Mouse (Mus musculus): Measurements from ENCODE around the gene Grin1.

Grin1 gene

GRCm38 (mm10) chr2:25318971-25319773, at the start of gene Grin1:
Gene Grin1, minus strand, starts transcription at chr2:25319187.
- in situ Hi-C loops (cut with MboI, MseI): no loop called here

GRCm38 (mm10) chr2:25365091-25365761, 46.2 kb upstream of the Grin1 start, which contains the start of gene Uap1l1:
Gene Uap1l1, minus strand, starts transcription at chr2:25365682.
- in situ Hi-C loops (cut with MboI, MseI): no loop called here

- in situ Hi-C loops (cut with MboI, MseI): loop anchor here in 1 of 2 experiments (5.0 kb wide), 1 partner anchor 1658 kb away; no protein-coding TSS in a partner anchor
Observed at GRCm38 (mm10) chr2:25364761-25365090, 45.7 kb upstream of the Grin1 start.

GRCm38 (mm10) chr2:25364313-25364712, 45.3 kb upstream of the Grin1 start:
- in situ Hi-C loops (cut with MboI, MseI): loop anchor here in 1 of 2 experiments (5.0 kb wide), 1 partner anchor 1658 kb away; no protein-coding TSS in a partner anchor

DNA sequence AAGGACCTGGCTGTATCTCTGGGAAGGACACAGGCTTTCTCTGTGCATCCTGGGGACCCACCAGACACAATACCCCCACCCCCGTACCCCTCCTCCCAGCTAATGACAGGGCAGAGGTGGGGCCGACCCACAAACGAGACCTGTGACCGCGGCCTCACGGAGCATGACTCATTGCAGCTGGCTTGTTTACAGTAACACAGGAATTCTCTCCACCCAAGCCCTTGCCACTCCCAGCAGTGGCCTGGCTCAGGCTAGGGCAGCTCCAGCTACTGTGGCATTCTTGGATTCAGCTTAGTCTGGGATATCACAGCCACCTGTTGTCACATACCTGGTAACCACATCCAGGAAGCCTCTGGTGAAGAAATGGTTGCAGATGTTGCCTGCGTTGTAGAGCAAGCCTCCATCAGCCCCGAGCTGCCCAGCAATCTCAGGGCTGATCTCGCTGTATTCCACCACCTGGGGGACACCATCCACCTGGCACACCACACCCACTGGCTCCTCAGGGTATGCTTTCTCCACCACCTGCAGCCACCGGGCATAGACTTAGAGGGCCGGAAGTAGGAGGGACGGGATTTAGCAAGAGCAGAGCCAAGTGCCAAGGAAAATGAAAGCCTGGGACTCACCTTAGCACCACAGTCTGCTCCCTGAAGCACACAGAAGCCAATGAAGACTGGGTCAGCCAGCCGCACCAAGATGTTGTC, 44.6 kb upstream of the Grin1 start:
- in situ Hi-C loops (cut with MboI, MseI): loop anchor here in 1 of 2 experiments (5.0 kb wide), 1 partner anchor 1659 kb away; no protein-coding TSS in a partner anchor

GRCm38 (mm10) chr2:25359848-25360247, 40.9 kb upstream of the Grin1 start:
- in situ Hi-C loops (cut with MboI, MseI): loop anchor here in 1 of 2 experiments (5.0 kb wide), 1 partner anchor 1662 kb away; no protein-coding TSS in a partner anchor

- in situ Hi-C loops (cut with MboI, MseI): no loop called here
Observed at GRCm38 (mm10) chr2:25356208-25357079, 37.5 kb upstream of the Grin1 start, which contains the start of gene Dpp7. Gene Dpp7, minus strand, starts transcription at chr2:25356359.

DNA sequence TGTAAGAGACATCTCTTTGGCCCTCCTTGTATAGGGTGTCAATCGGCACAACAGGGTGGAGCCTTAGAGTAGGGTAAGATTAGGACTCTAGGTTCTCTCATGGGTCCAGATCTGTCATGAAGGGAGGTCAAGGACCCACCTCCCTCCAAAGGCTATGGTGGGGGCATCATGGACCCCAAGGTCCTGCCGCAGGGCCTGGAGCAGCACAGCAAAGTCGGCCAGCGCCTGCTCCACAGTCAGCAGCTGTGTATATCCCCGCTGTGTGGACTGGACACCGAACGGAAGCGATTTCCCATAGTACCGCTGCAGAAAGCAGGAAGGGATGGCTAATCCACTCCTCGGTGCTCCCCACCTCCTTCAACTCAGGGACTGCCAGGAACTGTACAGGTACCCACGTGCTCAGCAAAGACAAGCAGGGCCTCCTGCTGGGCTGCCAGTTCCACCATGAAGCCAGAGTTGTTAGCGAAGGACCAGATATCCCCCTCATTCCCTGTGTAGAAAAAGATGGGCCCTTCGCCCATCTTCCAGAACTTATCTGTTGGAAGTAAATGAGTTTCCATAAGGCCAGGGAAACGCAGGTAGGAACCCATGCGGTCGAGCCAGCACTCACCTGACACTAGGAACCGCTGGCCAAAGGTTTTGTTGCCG, 36.6 kb upstream of the Grin1 start:
- in situ Hi-C loops (cut with MboI, MseI): no loop called here

DNA sequence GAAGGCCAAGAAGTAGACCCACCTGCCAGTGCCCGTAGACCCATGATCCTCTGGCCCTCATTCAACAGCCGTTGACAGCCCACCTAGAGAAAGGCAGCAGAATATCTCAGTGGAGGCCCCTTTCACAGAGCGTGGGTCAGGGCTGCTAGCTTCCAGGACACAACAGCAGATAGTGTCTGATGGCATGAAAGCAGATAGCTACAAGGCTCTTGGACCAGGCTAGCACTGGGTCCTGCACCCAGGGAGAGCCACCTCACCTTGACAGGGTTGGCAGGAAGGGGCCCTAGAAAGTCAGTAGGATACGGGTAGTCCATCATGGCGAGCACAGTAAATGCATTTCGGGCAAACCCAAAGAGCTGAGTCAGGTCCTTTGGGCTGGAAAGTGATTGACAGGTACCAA, 35.2 kb upstream of the Grin1 start:
- in situ Hi-C loops (cut with MboI, MseI): no loop called here

DNA sequence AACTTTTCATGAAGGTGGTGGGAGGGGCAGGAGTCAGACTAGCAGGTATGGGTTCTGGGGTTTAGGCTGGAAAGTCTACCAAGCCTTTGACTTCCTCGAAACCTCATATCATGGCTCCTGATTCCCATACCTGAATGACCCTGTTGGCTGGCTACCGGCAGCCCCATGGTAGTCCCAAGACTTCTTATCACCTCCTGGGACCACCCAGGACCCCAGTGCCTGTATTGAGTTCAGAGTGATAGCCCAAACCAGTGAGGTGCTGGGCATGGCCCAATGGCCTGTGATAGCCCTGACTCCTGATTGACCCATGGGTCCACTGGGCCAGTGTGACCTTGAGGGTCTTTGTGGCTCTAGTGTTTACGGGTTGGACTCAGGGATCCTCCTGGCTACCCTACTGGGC, 31.7 kb upstream of the Grin1 start:
- in situ Hi-C loops (cut with MboI, MseI): no loop called here

DNA sequence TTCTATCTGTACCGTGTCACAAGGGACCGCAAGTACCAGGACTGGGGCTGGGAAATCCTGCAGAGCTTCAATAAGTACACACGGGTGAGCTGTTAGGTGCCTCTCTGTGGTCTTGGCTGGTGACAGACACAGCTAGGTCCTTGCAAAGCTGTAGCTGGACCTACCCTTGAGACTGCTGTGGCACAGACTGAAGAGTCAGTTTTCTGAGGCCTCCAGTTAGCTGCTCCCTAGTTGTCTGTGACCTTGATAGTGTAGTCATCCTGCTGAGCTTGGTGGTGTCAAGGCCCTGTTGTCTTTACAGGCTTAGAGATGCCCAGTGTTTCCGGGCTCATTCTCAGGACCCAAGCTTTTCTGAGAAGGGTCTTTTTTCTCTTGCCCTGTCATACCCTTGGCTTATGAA, 30.5 kb upstream of the Grin1 start:
- in situ Hi-C loops (cut with MboI, MseI): no loop called here

- in situ Hi-C loops (cut with MboI, MseI): no loop called here
Observed at GRCm38 (mm10) chr2:25348162-25348561, 29.2 kb upstream of the Grin1 start.

- in situ Hi-C loops (cut with MboI, MseI): loop anchor here in 1 of 2 experiments (10.0 kb wide), 1 partner anchor 64 kb away; the partner anchor contains the start of genes Anapc2 and Ssna1
Observed at GRCm38 (mm10) chr2:25338303-25338702, 19.3 kb upstream of the Grin1 start.

GRCm38 (mm10) chr2:25333569-25333968, 14.6 kb upstream of the Grin1 start:
- in situ Hi-C loops (cut with MboI, MseI): loop anchor here (5.0 to 10.0 kb wide), 2 partner anchors 59 to 61 kb away; partner anchors contain the start of genes Anapc2 (in 2 of the 2) and Ssna1 (in 2 of the 2)

GRCm38 (mm10) chr2:25332286-25333160, 13.5 kb upstream of the Grin1 start, which contains the start of gene Man1b1:
Gene Man1b1, plus strand, starts transcription at chr2:25332338.
- in situ Hi-C loops (cut with MboI, MseI): loop anchor here (5.0 to 10.0 kb wide), 2 partner anchors 58 to 60 kb away; partner anchors contain the start of genes Anapc2 (in 2 of the 2) and Ssna1 (in 2 of the 2)

GRCm38 (mm10) chr2:25331470-25331869, 12.5 kb upstream of the Grin1 start:
- in situ Hi-C loops (cut with MboI, MseI): loop anchor here (5.0 to 10.0 kb wide), 2 partner anchors 57 to 59 kb away; partner anchors contain the start of genes Anapc2 (in 2 of the 2) and Ssna1 (in 2 of the 2)

DNA sequence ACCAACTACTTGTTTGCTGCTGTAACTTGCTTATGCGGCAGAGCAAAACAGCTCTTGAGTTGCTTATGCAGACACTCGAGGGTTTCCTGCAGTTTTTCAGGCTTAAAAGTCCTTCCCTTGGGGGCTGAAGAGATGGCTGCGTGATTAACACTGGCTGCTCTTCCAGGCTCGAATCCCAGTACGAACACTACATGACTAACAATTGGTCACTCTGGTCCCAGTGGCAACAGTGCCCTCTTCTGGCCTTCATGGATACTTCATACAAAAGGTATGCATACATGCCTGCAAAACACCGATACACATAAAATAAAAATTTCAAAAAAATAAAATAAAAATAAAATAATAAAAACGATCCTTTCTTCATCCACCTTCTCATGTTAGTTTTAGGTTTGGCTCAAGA, 9.5 kb upstream of the Grin1 start:
- in situ Hi-C loops (cut with MboI, MseI): no loop called here

DNA sequence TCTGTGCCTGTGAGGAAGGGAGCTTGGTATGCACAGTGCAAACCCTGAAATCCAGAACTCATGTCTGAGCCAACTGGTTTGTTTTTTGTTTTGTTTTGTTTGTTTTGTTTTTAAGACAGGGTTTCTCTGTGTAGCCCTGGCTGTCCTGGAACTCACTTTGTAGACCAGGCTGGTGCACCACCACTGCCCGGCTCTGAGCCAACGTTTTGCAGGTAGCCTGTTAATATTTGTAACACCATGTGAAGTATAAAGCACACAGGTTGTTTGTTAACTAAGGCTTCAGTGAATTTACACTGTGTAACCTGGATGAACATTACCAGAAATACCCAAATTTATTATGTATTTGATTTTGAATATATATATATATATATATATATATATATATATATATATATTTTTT, 7.0 kb upstream of the Grin1 start:
- in situ Hi-C loops (cut with MboI, MseI): no loop called here

DNA sequence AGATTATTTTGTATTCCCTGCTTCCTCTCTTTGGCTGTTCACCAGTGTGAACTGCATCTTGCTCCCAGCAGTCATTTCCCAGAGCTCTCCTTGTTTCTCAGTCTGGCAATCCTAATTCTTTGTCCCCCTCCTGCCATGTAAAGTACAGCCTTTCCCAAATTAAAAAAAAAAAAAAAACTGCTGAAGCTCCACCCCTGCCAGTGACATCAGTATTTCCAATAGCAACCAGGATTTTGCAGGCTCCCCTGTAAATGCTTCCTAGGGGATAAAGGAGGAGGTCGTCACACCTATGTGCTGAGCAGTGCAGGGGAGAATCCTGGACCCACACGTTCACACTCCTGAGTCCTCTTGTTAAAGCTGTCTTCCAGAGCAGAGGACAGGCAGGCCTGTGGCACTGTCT, 1.1 kb upstream of the Grin1 start:
- in situ Hi-C loops (cut with MboI, MseI): no loop called here
